ENCODE assay signal across 12 mouse cellular contexts in the genomic region with DNA sequence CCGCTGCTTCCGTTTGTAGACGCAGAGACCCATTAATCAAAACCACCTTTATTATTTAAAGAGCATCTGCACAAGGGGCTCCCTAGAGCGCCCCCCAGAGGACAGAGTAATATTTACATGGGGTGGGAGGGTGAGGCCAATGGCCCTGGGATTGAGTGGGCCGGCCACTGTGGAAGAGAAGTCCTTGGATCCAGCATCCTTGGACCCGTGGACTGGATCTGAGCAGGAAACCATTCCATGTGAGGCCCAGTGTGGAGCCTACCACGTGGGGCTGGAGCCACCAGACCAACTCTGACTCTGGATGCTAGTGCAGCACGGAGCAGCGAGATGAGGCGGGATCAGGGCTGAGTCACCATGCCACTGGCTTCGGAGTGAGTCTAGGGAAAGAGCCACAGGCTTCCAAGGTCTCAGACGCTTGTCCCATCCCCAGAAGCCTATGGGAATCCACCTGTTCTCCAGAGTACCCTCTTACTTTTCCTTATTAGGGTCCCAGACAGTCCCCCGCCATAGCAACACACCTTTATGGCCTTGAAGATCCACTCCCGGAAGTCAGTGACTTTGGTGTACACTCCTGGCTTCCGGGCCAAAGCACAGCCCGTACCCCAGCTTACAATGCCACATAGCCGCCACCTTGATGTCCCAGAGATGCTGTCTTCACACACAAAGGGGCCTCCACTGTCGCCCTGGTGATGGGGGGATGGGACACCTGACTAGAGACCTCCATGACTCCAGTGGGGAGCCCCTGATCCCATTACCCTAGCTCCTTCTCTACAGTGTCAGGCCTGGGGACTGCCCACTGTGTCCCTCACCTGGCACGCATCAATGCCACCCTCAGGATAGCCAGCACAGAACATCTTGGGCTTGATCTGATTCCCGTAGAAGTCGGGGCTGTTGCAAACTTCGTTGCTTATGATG. TPM values are rescaled to one million over a fixed set of nuclear protein-coding genes. Genes with fewer than 3 reads are reported as not detected.
DNase-seq lines count a peak whose midpoint lies in the region; TF ChIP-seq lines count a peak whose summit lies in the region.
"Had no signal": no experiment of that assay in that cellular context is flagged by ENCODE, and none has a peak within 500 bp of the region (broad histone marks: within the 10 kb centered on the region; RNA-seq: fewer than 3 reads in every experiment).

No protein-coding gene starts in this region.

- no peak for TF ChIP-seq EP300 in heart, adult 2 months (IDR thresholded peaks at IDR 0.05; ENCODE audit: insufficient read depth, low read depth, low read length)

- H3K27ac ChIP-seq in heart, adult 2 months, result no peak overlapping the region; the same call in 1 of the 2 replicates
- no peak overlapping the region for H3K27ac ChIP-seq in small intestine, adult 2 months (ENCODE audit: insufficient read depth, low read depth, low read length)
- H3K27ac ChIP-seq: limb, embryonic 15.5 days; midbrain, embryonic 13.5 days had no signal

- no peaks in the 10 kb centered on the region; the same call in 1 of the 2 replicates for H3K27me3 ChIP-seq in heart, adult 2 months (ENCODE audit: control insufficient read depth, insufficient read depth, low read length)
- H3K27me3 ChIP-seq in small intestine, adult 2 months (ENCODE audit: control insufficient read depth, insufficient read depth, low read length), result 0 out of 2 replicates have a peak, but pooled peaks cover 2% of the 10 kb centered on the region
- H3K27me3 ChIP-seq: midbrain, embryonic 13.5 days had no signal

- no peak for DNase-seq in heart, adult 2 months
- DNase-seq in heart, postnatal 25 days (ENCODE audit: low spot score), result no peak
- DNase-seq in lung, postnatal 10 days, result peak; percentile 54
- no peak for DNase-seq in lung, adult 2 months
- peak; percentile 74 for DNase-seq in ZHBTc4 (ENCODE audit: low read depth, low spot score)
- DNase-seq in left cerebral cortex, adult 18-20 months (ENCODE audit: low spot score in 2 of 2), result no peak
- no peak for DNase-seq in embryo, embryonic 10 days (ENCODE audit: low spot score)
- DNase-seq: gastrocnemius, postnatal 25 days; heart, postnatal 36 days had no signal

- TF ChIP-seq CTCF in heart, adult 2 months (IDR thresholded peaks at IDR 0.05), result peak; percentile 52
- TF ChIP-seq CTCF in lung, adult 2 months (IDR thresholded peaks at IDR 0.05; ENCODE audit: insufficient read depth, low read length), result no peak
- peak; percentile 12; the same call in 1 of the 2 replicates for TF ChIP-seq CTCF in small intestine, adult 2 months (IDR thresholded peaks at IDR 0.05; ENCODE audit: extremely low read depth, insufficient read length, insufficient replicate concordance, low read depth, low read length)

- no peaks in the 10 kb centered on the region for H3K36me3 ChIP-seq in heart, adult 2 months (ENCODE audit: control insufficient read depth, insufficient read depth, low read length)
- no peaks in the 10 kb centered on the region for H3K36me3 ChIP-seq in small intestine, adult 2 months (ENCODE audit: control insufficient read depth, insufficient read depth, low read length)
- H3K36me3 ChIP-seq: limb, embryonic 15.5 days; midbrain, embryonic 13.5 days had no signal

- H3K9ac ChIP-seq in heart, adult 2 months (ENCODE audit: low read depth, low read length), result no peak overlapping the region
- H3K9ac ChIP-seq: limb, embryonic 15.5 days; midbrain, embryonic 13.5 days had no signal

- no peaks in the 10 kb centered on the region for H3K79me2 ChIP-seq in heart, adult 2 months (replicated peaks; ENCODE audit: control insufficient read depth, insufficient read depth, low read length)

- H3K4me3 ChIP-seq in heart, adult 2 months, result no peak overlapping the region
- no peak overlapping the region for H3K4me3 ChIP-seq in lung, adult 2 months (replicated peaks; ENCODE audit: extremely low read depth, low read depth, low read length)
- no peak overlapping the region for H3K4me3 ChIP-seq in small intestine, adult 2 months (ENCODE audit: low read depth, low read length)

- intact Hi-C loops in heart, adult 2 months (cut with DNase I), result loop anchor here (5.0 kb wide), 2 partner anchors 107 to 142 kb away; a partner anchor contains a TSS
- intact Hi-C loops in heart, postnatal 25 days (cut with DNase I), result no loop called here

- 76% methylated on average over 22 of the region's 22 CpGs for WGBS in heart, adult 2 months
- 79% methylated on average over 22 of the region's 22 CpGs for WGBS in lung, adult 2 months
- WGBS in small intestine, adult 2 months, result 71% methylated on average over 22 of the region's 22 CpGs

- no peaks in the 10 kb centered on the region for H3K4me1 ChIP-seq in heart, adult 2 months (ENCODE audit: control insufficient read depth, insufficient read depth, low read length)
- no peaks in the 10 kb centered on the region for H3K4me1 ChIP-seq in lung, adult 2 months (ENCODE audit: control insufficient read depth, insufficient read depth, low read length)
- H3K4me1 ChIP-seq in small intestine, adult 2 months (ENCODE audit: control insufficient read depth, insufficient read depth, insufficient read length, low read length), result no peaks in the 10 kb centered on the region
- H3K4me1 ChIP-seq: midbrain, embryonic 13.5 days had no signal

- TF ChIP-seq POLR2A in heart, adult 2 months (IDR thresholded peaks at IDR 0.05; ENCODE audit: insufficient read depth, low read depth, low read length), result no peak
- TF ChIP-seq POLR2A in lung, adult 2 months (IDR thresholded peaks at IDR 0.05; ENCODE audit: borderline replicate concordance, extremely low read depth, low read depth, low read length), result no peak
- no peak for TF ChIP-seq POLR2A in small intestine, adult 2 months (IDR thresholded peaks at IDR 0.05; ENCODE audit: low read depth, low read length)

RNA-seq across cellular contexts. Expression of a gene that starts 16.1 kb away (rescaled TPM):
- 1 to 10 TPM; 1.7 to 2.6 TPM for total RNA-seq in heart, adult 2 months (2021)
- 2.8 and 5.1 TPM in 2 replicates for polyA plus RNA-seq in heart, adult 2 months (2012; rRNA removed)
- total RNA-seq in heart, postnatal 25 days (2021), result 1 to 10 TPM; 2.1 to 3.4 TPM
- polyA plus RNA-seq in lung, adult 2 months (2012; rRNA removed), result 30.1 and 34.5 TPM in 2 replicates
- 4.2 and 27.5 TPM in 2 replicates for polyA plus RNA-seq in small intestine, adult 2 months (2012; rRNA removed)
- 1 to 10 TPM; 4.6 to 4.8 TPM for total RNA-seq in left cerebral cortex, adult 18-20 months (2021)

RNA-seq across cellular contexts. Expression of a gene that starts 22.4 kb away (rescaled TPM):
- 1 to 10 TPM; 1.6 to 2.5 TPM for total RNA-seq in heart, adult 2 months (2021)
- 4.9 and 5.5 TPM in 2 replicates for polyA plus RNA-seq in heart, adult 2 months (2012; rRNA removed)
- 1 to 10 TPM; 3.1 to 3.8 TPM for total RNA-seq in heart, postnatal 25 days (2021)
- 16.4 and 43.2 TPM in 2 replicates for polyA plus RNA-seq in lung, adult 2 months (2012; rRNA removed)
- 22.7 and 60.7 TPM in 2 replicates for polyA plus RNA-seq in small intestine, adult 2 months (2012; rRNA removed)
- total RNA-seq in left cerebral cortex, adult 18-20 months (2021), result 1 to 10 TPM in 1 of 2 experiments, not detected in 1; 1.2 TPM

RNA-seq across cellular contexts. Expression of a gene that starts 27.8 kb away (rescaled TPM):
- total RNA-seq in heart, adult 2 months (2021), result 10 to 100 TPM; 31.8 to 32.5 TPM
- 39.7 and 41.9 TPM in 2 replicates for polyA plus RNA-seq in heart, adult 2 months (2012; rRNA removed)
- total RNA-seq in heart, postnatal 25 days (2021), result 10 to 100 TPM; 21.2 to 21.8 TPM
- 26.6 and 43.9 TPM in 2 replicates for polyA plus RNA-seq in lung, adult 2 months (2012; rRNA removed)
- 11.1 and 19.6 TPM in 2 replicates for polyA plus RNA-seq in small intestine, adult 2 months (2012; rRNA removed)
- total RNA-seq in left cerebral cortex, adult 18-20 months (2021), result 100 to 1,000 TPM; 805 to 862 TPM

RNA-seq across cellular contexts. Expression of a gene that starts 39.8 kb away (rescaled TPM):
- 1 to 10 TPM; 3.8 to 3.9 TPM for total RNA-seq in heart, adult 2 months (2021)
- 5.4 and 6.5 TPM in 2 replicates for polyA plus RNA-seq in heart, adult 2 months (2012; rRNA removed)
- 1 to 10 TPM; 2.6 to 4.8 TPM for total RNA-seq in heart, postnatal 25 days (2021)
- 6.8 TPM in 2 replicates for polyA plus RNA-seq in lung, adult 2 months (2012; rRNA removed)
- 2.5 and 3.0 TPM in 2 replicates for polyA plus RNA-seq in small intestine, adult 2 months (2012; rRNA removed)
- 10 to 100 TPM; 32.9 to 35.9 TPM for total RNA-seq in left cerebral cortex, adult 18-20 months (2021)

RNA-seq across cellular contexts. Expression of a gene that starts 42.0 kb away (rescaled TPM):
- total RNA-seq in heart, adult 2 months (2021), result 100 to 1,000 TPM; 839 to 985 TPM
- 1,788 and 1,851 TPM in 2 replicates for polyA plus RNA-seq in heart, adult 2 months (2012; rRNA removed)
- 100 to 1,000 TPM; 861 to 862 TPM for total RNA-seq in heart, postnatal 25 days (2021)
- polyA plus RNA-seq in lung, adult 2 months (2012; rRNA removed), result 330 and 336 TPM in 2 replicates
- 35.6 and 41.4 TPM in 2 replicates for polyA plus RNA-seq in small intestine, adult 2 months (2012; rRNA removed)
- total RNA-seq in left cerebral cortex, adult 18-20 months (2021), result 10 to 100 TPM; 74.1 to 90.2 TPM

Comparison
In these comparisons a context has a peak if more than half of its experiments do, and no peak if none do; other contexts are left out.
1. DNase-seq: peak in lung, postnatal 10 days (single experiment) and ZHBTc4 (single experiment); none in heart, adult 2 months (0 of 2), heart, postnatal 25 days (single experiment), lung, adult 2 months (single experiment), left cerebral cortex, adult 18-20 months (0 of 2) and embryo, embryonic 10 days (single experiment).
2. RNA of a gene that starts 27.8 kb away (total RNA-seq): 805 to 862 TPM in left cerebral cortex, adult 18-20 months; 31.8 to 32.5 TPM in heart, adult 2 months and 21.2 to 21.8 TPM in heart, postnatal 25 days; every median in the first group is over 10 times any median in the second.